In the genomic region with DNA sequence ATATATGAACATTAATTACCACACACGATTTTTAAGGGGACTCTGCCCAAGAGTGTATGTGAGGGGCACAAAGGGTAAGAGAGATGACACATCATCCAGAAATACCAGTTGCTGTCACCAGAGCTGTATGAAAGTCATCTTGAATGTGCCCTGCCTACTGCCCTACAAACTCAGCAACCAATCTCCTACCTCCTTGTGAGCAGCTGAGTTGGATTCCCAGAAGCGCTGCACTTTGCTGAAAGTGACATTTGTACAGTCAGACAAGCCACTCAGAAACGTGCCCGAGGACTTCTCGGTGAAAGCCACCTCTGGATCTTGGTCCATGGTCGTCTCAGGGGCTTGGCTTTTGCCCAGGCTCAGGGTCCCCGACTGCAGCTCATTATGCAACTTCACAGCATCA, we compare ENCODE assay signal across 8 mouse cellular contexts. TPM values are rescaled to one million over a fixed set of nuclear protein-coding genes. Genes with fewer than 3 reads are reported as not detected.
DNase-seq lines count a peak whose midpoint lies in the region; ATAC-seq and TF ChIP-seq lines count a peak whose summit lies in the region.

No protein-coding gene starts in this region.

- no peaks in the 10 kb centered on the region for H3K27me3 ChIP-seq in lung, embryonic 14.5 days (ENCODE audit: insufficient read depth, low read length)
- no peaks in the 10 kb centered on the region for H3K27me3 ChIP-seq in embryonic facial prominence, embryonic 12.5 days
- no peaks in the 10 kb centered on the region for H3K27me3 ChIP-seq in intestine, embryonic 16.5 days (replicated peaks; ENCODE audit: control insufficient read depth, insufficient read depth, low read length)
- H3K27me3 ChIP-seq in neural tube, embryonic 15.5 days (replicated peaks), result no peaks in the 10 kb centered on the region

- no peak for TF ChIP-seq POLR2A in lung, adult 2 months (IDR thresholded peaks at IDR 0.05; ENCODE audit: borderline replicate concordance, extremely low read depth, low read depth, low read length)

- no peak overlapping the region for H3K27ac ChIP-seq in lung, embryonic 14.5 days (ENCODE audit: low read depth)
- no peak overlapping the region for H3K27ac ChIP-seq in embryonic facial prominence, embryonic 12.5 days
- no peak overlapping the region for H3K27ac ChIP-seq in intestine, embryonic 16.5 days (ENCODE audit: low read length)
- H3K27ac ChIP-seq in neural tube, embryonic 15.5 days (replicated peaks), result no peak overlapping the region

- no peaks in the 10 kb centered on the region for H3K9me3 ChIP-seq in lung, embryonic 14.5 days (ENCODE audit: low read depth, low read length)
- H3K9me3 ChIP-seq in embryonic facial prominence, embryonic 12.5 days, result no peaks in the 10 kb centered on the region
- no peaks in the 10 kb centered on the region for H3K9me3 ChIP-seq in intestine, embryonic 16.5 days (ENCODE audit: control insufficient read depth, low read length)
- no peaks in the 10 kb centered on the region for H3K9me3 ChIP-seq in neural tube, embryonic 15.5 days (replicated peaks)

- H3K4me1 ChIP-seq in lung, embryonic 14.5 days (ENCODE audit: insufficient read depth), result 0 out of 2 replicates have a peak, but pooled peaks cover 6% of the 10 kb centered on the region
- no peaks in the 10 kb centered on the region for H3K4me1 ChIP-seq in lung, adult 2 months (ENCODE audit: control insufficient read depth, insufficient read depth, low read length)
- H3K4me1 ChIP-seq in embryonic facial prominence, embryonic 12.5 days, result peaks cover 8% of the 10 kb centered on the region
- peaks cover 9% of the 10 kb centered on the region for H3K4me1 ChIP-seq in intestine, embryonic 16.5 days (ENCODE audit: control insufficient read depth, insufficient read depth, low read length)
- peaks cover 24% of the 10 kb centered on the region for H3K4me1 ChIP-seq in neural tube, embryonic 15.5 days

- peak overlapping the region; percentile 82 for H3K4me3 ChIP-seq in lung, embryonic 14.5 days (ENCODE audit: low read depth, low read length)
- no peak overlapping the region for H3K4me3 ChIP-seq in lung, adult 2 months (replicated peaks; ENCODE audit: extremely low read depth, low read depth, low read length)
- peak overlapping the region; percentile 78 for H3K4me3 ChIP-seq in embryonic facial prominence, embryonic 12.5 days
- peak overlapping the region; percentile 69 for H3K4me3 ChIP-seq in intestine, embryonic 16.5 days (ENCODE audit: low read length)
- H3K4me3 ChIP-seq in neural tube, embryonic 15.5 days (replicated peaks), result peak overlapping the region; percentile 90

- H3K4me2 ChIP-seq in lung, embryonic 14.5 days, result peak overlapping the region; percentile 65
- H3K4me2 ChIP-seq in embryonic facial prominence, embryonic 12.5 days (replicated peaks), result peak overlapping the region; percentile 88
- H3K4me2 ChIP-seq in intestine, embryonic 16.5 days (ENCODE audit: low read depth, low read length), result peak overlapping the region; percentile 73
- H3K4me2 ChIP-seq in neural tube, embryonic 15.5 days, result peak overlapping the region; percentile 90

- peaks cover 6% of the 10 kb centered on the region; the same call in 1 of the 2 replicates for H3K36me3 ChIP-seq in lung, embryonic 14.5 days (ENCODE audit: insufficient read depth)
- peaks cover 12% of the 10 kb centered on the region for H3K36me3 ChIP-seq in embryonic facial prominence, embryonic 12.5 days
- H3K36me3 ChIP-seq in intestine, embryonic 16.5 days (ENCODE audit: control insufficient read depth, insufficient read depth, low read length), result 0 out of 2 replicates have a peak, but pooled peaks cover 2% of the 10 kb centered on the region
- H3K36me3 ChIP-seq in neural tube, embryonic 15.5 days, result peaks cover 21% of the 10 kb centered on the region

- TF ChIP-seq CTCF in lung, embryonic 14.5 days (IDR thresholded peaks at IDR 0.05; ENCODE audit: low read depth), result no peak
- no peak for TF ChIP-seq CTCF in lung, adult 2 months (IDR thresholded peaks at IDR 0.05; ENCODE audit: insufficient read depth, low read length)

- 38% methylated on average over 7 of the region's 7 CpGs for WGBS in lung, embryonic 14.5 days
- WGBS in lung, adult 2 months, result 29% methylated on average over 7 of the region's 7 CpGs
- whole genome bisulfite sequencing in embryonic facial prominence, embryonic 12.5 days, result 44% methylated on average over 7 of the region's 7 CpGs
- 44% methylated on average over 7 of the region's 7 CpGs for WGBS in intestine, embryonic 16.5 days
- WGBS in neural tube, embryonic 15.5 days, result 53% methylated on average over 7 of the region's 7 CpGs

- ATAC-seq in lung, embryonic 14.5 days (ENCODE audit: insufficient read depth), result no peak
- ATAC-seq in embryonic facial prominence, embryonic 12.5 days (ENCODE audit: insufficient number of reproducible peaks, insufficient read depth, low FRiP score, low TSS enrichment), result no peak
- no peak for ATAC-seq in intestine, embryonic 16.5 days
- no peak for ATAC-seq in neural tube, embryonic 15.5 days (ENCODE audit: low FRiP score)

- H3K9ac ChIP-seq in lung, embryonic 14.5 days, result peak overlapping the region; percentile 60
- peak overlapping the region; percentile 60 for H3K9ac ChIP-seq in embryonic facial prominence, embryonic 12.5 days
- H3K9ac ChIP-seq in intestine, embryonic 16.5 days (ENCODE audit: low read depth, low read length), result peak overlapping the region; percentile 62
- H3K9ac ChIP-seq in neural tube, embryonic 15.5 days (replicated peaks), result peak overlapping the region; percentile 55

- DNase-seq in lung, embryonic 14.5 days, result no peak
- no peak for DNase-seq in lung, adult 2 months
- no peak for DNase-seq in urinary bladder, postnatal 25 days (ENCODE audit: low spot score)
- DNase-seq in embryo, embryonic 9.5 days (ENCODE audit: extremely low spot score), result no peak
- DNase-seq in left cerebral cortex, adult 11 months (ENCODE audit: low spot score), result no peak

RNA-seq across cellular contexts. Expression of a gene that starts 1.0 kb away (rescaled TPM):
- 13.6 and 15.6 TPM in 2 replicates for polyA plus RNA-seq in lung, embryonic 14.5 days (2014; fragmentation: Nextera tagmentation; extraction: Ambion mirVana)
- 4.1 and 5.5 TPM in 2 replicates for polyA plus RNA-seq in lung, adult 2 months (2012; rRNA removed)
- polyA plus RNA-seq in embryonic facial prominence, embryonic 12.5 days (2016; fragmentation: Nextera tagmentation; extraction: Ambion mirVana), result 23.5 and 24.0 TPM in 2 replicates
- polyA plus RNA-seq in intestine, embryonic 16.5 days (2015; fragmentation: Nextera tagmentation; extraction: Ambion mirVana), result 14.1 and 15.7 TPM in 2 replicates
- 17.9 and 18.5 TPM in 2 replicates for polyA plus RNA-seq in neural tube, embryonic 15.5 days (2015; fragmentation: Nextera tagmentation; extraction: Ambion mirVana)

RNA-seq across cellular contexts. Expression of a gene that starts 16.8 kb away (rescaled TPM):
- polyA plus RNA-seq in lung, embryonic 14.5 days (2014; fragmentation: Nextera tagmentation; extraction: Ambion mirVana), result 662 and 692 TPM in 2 replicates
- 123 and 169 TPM in 2 replicates for polyA plus RNA-seq in lung, adult 2 months (2012; rRNA removed)
- polyA plus RNA-seq in embryonic facial prominence, embryonic 12.5 days (2016; fragmentation: Nextera tagmentation; extraction: Ambion mirVana), result 595 TPM in 2 replicates
- polyA plus RNA-seq in intestine, embryonic 16.5 days (2015; fragmentation: Nextera tagmentation; extraction: Ambion mirVana), result 1,020 and 1,026 TPM in 2 replicates
- polyA plus RNA-seq in neural tube, embryonic 15.5 days (2015; fragmentation: Nextera tagmentation; extraction: Ambion mirVana), result 540 and 577 TPM in 2 replicates

RNA-seq across cellular contexts. Expression of a gene that starts 38.3 kb away (rescaled TPM):
- 84.5 and 93.0 TPM in 2 replicates for polyA plus RNA-seq in lung, embryonic 14.5 days (2014; fragmentation: Nextera tagmentation; extraction: Ambion mirVana)
- polyA plus RNA-seq in lung, adult 2 months (2012; rRNA removed), result 12.2 and 16.0 TPM in 2 replicates
- 76.7 and 81.5 TPM in 2 replicates for polyA plus RNA-seq in embryonic facial prominence, embryonic 12.5 days (2016; fragmentation: Nextera tagmentation; extraction: Ambion mirVana)
- polyA plus RNA-seq in intestine, embryonic 16.5 days (2015; fragmentation: Nextera tagmentation; extraction: Ambion mirVana), result 55.4 and 63.2 TPM in 2 replicates
- 59.7 and 61.4 TPM in 2 replicates for polyA plus RNA-seq in neural tube, embryonic 15.5 days (2015; fragmentation: Nextera tagmentation; extraction: Ambion mirVana)

RNA-seq across cellular contexts. Expression of a gene that starts 38.3 kb away (rescaled TPM):
- 73.4 and 80.8 TPM in 2 replicates for polyA plus RNA-seq in lung, embryonic 14.5 days (2014; fragmentation: Nextera tagmentation; extraction: Ambion mirVana)
- 67.4 and 91.5 TPM in 2 replicates for polyA plus RNA-seq in lung, adult 2 months (2012; rRNA removed)
- 93.0 and 94.2 TPM in 2 replicates for polyA plus RNA-seq in embryonic facial prominence, embryonic 12.5 days (2016; fragmentation: Nextera tagmentation; extraction: Ambion mirVana)
- 65.3 and 66.1 TPM in 2 replicates for polyA plus RNA-seq in intestine, embryonic 16.5 days (2015; fragmentation: Nextera tagmentation; extraction: Ambion mirVana)
- polyA plus RNA-seq in neural tube, embryonic 15.5 days (2015; fragmentation: Nextera tagmentation; extraction: Ambion mirVana), result 89.3 and 90.6 TPM in 2 replicates

RNA-seq across cellular contexts. Expression of a gene that starts 47.0 kb away (rescaled TPM):
- polyA plus RNA-seq in lung, embryonic 14.5 days (2014; fragmentation: Nextera tagmentation; extraction: Ambion mirVana), result 2.4 and 2.6 TPM in 2 replicates
- 3.3 and 4.3 TPM in 2 replicates for polyA plus RNA-seq in lung, adult 2 months (2012; rRNA removed)
- polyA plus RNA-seq in embryonic facial prominence, embryonic 12.5 days (2016; fragmentation: Nextera tagmentation; extraction: Ambion mirVana), result 9.2 and 9.9 TPM in 2 replicates
- 4.7 and 6.0 TPM in 2 replicates for polyA plus RNA-seq in intestine, embryonic 16.5 days (2015; fragmentation: Nextera tagmentation; extraction: Ambion mirVana)
- polyA plus RNA-seq in neural tube, embryonic 15.5 days (2015; fragmentation: Nextera tagmentation; extraction: Ambion mirVana), result 7.0 and 7.1 TPM in 2 replicates
